Mouse (Mus musculus): ENCODE measurements around the gene Bcl2l12.
A peak's percentile ranks its signal among the peaks of the same experiment; 100 is the strongest.

Gene Bcl2l12

GRCm38 (mm10) chr7:44986192-44986878, 12.2 kb downstream of the Bcl2l12 start, which contains the start of gene Prmt1:
TSS of gene Prmt1 (minus strand) at chr7:44986568.
- DNase-seq = peak; percentile 96 to 99

GRCm38 (mm10) chr7:44985595-44986191, 12.8 kb downstream of the Bcl2l12 start:
- DNase-seq = peak; percentile 64 to 84

- DNase-seq = no peak
Observed at GRCm38 (mm10) chr7:44984833-44985164, 13.7 kb downstream of the Bcl2l12 start.

- no peak for DNase-seq
Observed at GRCm38 (mm10) chr7:44983944-44984832, 14.3 kb downstream of the Bcl2l12 start.

GRCm38 (mm10) chr7:44983085-44983484, 15.4 kb downstream of the Bcl2l12 start:
- DNase-seq = peak; percentile 87 to 94

- DNase-seq = no peak
Observed at GRCm38 (mm10) chr7:44981539-44981938, 17.0 kb downstream of the Bcl2l12 start.

GRCm38 (mm10) chr7:44978300-44978699, 20.2 kb downstream of the Bcl2l12 start:
- DNase-seq = no peak

GRCm38 (mm10) chr7:44975117-44975419, 23.4 kb downstream of the Bcl2l12 start:
- no peak for DNase-seq

- DNase-seq = peak; percentile 77 to 87
Observed at GRCm38 (mm10) chr7:44974383-44975116, 24.0 kb downstream of the Bcl2l12 start, which contains the start of gene Cpt1c. TSS of gene Cpt1c (minus strand) at chr7:44974851.

GRCm38 (mm10) chr7:44973415-44974130, 24.9 kb downstream of the Bcl2l12 start:
- no peak for DNase-seq

- DNase-seq = no peak
Observed at GRCm38 (mm10) chr7:44971142-44971541, 27.4 kb downstream of the Bcl2l12 start.

- peak; percentile 90 to 95 for DNase-seq
Observed at GRCm38 (mm10) chr7:44970231-44970691, 28.3 kb downstream of the Bcl2l12 start.

GRCm38 (mm10) chr7:44966638-44967037, 31.9 kb downstream of the Bcl2l12 start:
- no peak for DNase-seq

GRCm38 (mm10) chr7:44965975-44966374, 32.5 kb downstream of the Bcl2l12 start:
- peak in 1 of 2 experiments; percentile 58 for DNase-seq

- DNase-seq = no peak
Observed at GRCm38 (mm10) chr7:44964990-44965389, 33.5 kb downstream of the Bcl2l12 start.

- peak in 1 of 2 experiments; percentile 16 for DNase-seq
Observed at GRCm38 (mm10) chr7:44962831-44963230, 35.7 kb downstream of the Bcl2l12 start.

GRCm38 (mm10) chr7:44962337-44962736, 36.2 kb downstream of the Bcl2l12 start:
- peak in 1 of 2 experiments; percentile 11 for DNase-seq

GRCm38 (mm10) chr7:44960512-44960910, 38.0 kb downstream of the Bcl2l12 start:
- no peak for DNase-seq

GRCm38 (mm10) chr7:44959874-44960511, 38.5 kb downstream of the Bcl2l12 start:
- DNase-seq = no peak

GRCm38 (mm10) chr7:44959281-44959680, 39.2 kb downstream of the Bcl2l12 start:
- DNase-seq = no peak

- DNase-seq = peak; percentile 64 to 71
Observed at GRCm38 (mm10) chr7:44958208-44958607, 40.3 kb downstream of the Bcl2l12 start.

All from kidney, postnatal 25 days (tissue).